Mouse (Mus musculus) neural tube, embryonic 14.5 days (tissue): ENCODE results near the gene Myh3. TPM values are rescaled to one million over a fixed set of nuclear protein-coding genes. Genes with fewer than 3 reads are reported as not detected.

Experiments used
- ATAC-seq: fragments of 200-750 bp; cut with Nextera tagmentation; 2 replicates; pipeline ENCODE4 v1.8.0; 2017; ENCODE audit warnings: low read depth, mild to moderate bottlenecking, moderate TSS enrichment, moderate library complexity
- H3K27ac ChIP-seq: fragments of 300-500 bp; sonication (generic); 2 replicates; pipeline ENCODE4 v1.5.1; 2014; ENCODE audit warnings: low read depth, mild to moderate bottlenecking, control low read depth, low read length, moderate library complexity, mixed read lengths
- H3K27me3 ChIP-seq: fragments of 300-500 bp; sonication (generic); 2 replicates; pipeline ENCODE4 v1.6.1; 2014; ENCODE audit warnings: low read length; ENCODE audit not compliant: control insufficient read depth, insufficient read depth
- H3K36me3 ChIP-seq: fragments of 300-500 bp; sonication (generic); 2 replicates; pipeline ENCODE4 v1.6.1; 2014; ENCODE audit warnings: low read length, mixed read lengths; ENCODE audit not compliant: control insufficient read depth, insufficient read depth
- H3K4me1 ChIP-seq: fragments of 300-500 bp; sonication (generic); 2 replicates; pipeline ENCODE4 v1.6.1; 2014; ENCODE audit warnings: low read length; ENCODE audit not compliant: control insufficient read depth, insufficient read depth
- H3K4me2 ChIP-seq: fragments of 300-500 bp; sonication (generic); 2 replicates; pipeline ENCODE4 v1.6.1; 2014; ENCODE audit warnings: mild to moderate bottlenecking, low read depth, low read length, control low read depth
- H3K4me3 ChIP-seq: fragments of 300-500 bp; sonication (generic); 2 replicates; pipeline ENCODE4 v1.5.1; 2014; ENCODE audit warnings: low read depth, low read length, control low read depth, mixed read lengths
- H3K9ac ChIP-seq: fragments of 300-500 bp; sonication (generic); replicated peaks from 2 replicates; pipeline ENCODE4 v1.6.1; 2014; ENCODE audit warnings: low read depth, mild to moderate bottlenecking, control low read depth, low read length, mixed read lengths
- H3K9me3 ChIP-seq: fragments of 300-500 bp; sonication (generic); 2 replicates; pipeline ENCODE4 v1.6.1; 2016; ENCODE audit warnings: low read length; ENCODE audit not compliant: control insufficient read depth
- WGBS: fragments of 180-500 bp; shearing (Covaris S2); extraction: QIAGEN DNeasy Blood & Tissue Kit; methylation state at CpG from one replicate; pipeline ENCODE4 v1.1.7; 2014; 5-methylcytosine and 5-hydroxymethylcytosine counted together
- polyA plus RNA-seq: library from polyadenylated mRNA; unstranded; fragments of >200 nt; fragmentation: Nextera tagmentation; extraction: Ambion mirVana; gene quantifications from 2 replicates; pipeline ENCODE4 v1.2.1, GENCODE M21; 2014

Gene Myh3
- 0.48 and 1.6 TPM in 2 replicates for polyA plus RNA-seq

DNA sequence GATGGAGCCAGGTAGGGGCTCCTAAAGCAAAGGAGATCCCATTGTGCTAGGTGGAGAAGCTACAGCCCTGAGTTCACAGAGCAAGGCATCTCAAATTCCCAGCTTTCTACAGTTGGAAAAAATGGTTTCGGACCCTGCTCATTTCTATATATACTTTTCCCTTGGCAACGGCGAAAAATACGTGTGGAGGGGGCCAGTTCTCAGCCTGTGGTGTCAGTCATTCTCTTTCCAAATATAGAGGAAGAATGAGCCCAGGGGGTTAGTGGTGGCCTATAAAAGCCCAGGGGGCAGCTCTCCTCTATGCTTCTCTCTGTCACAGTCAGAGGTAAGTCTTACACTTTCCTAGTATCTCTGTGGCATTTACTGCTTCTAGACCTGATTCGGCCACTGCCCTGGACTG lies at the start of gene Myh3:
Gene Myh3 (plus strand): TSS at position 301 of the 400 bp plus-strand sequence.
- no peaks in the 10 kb centered on the region for H3K4me1 ChIP-seq
- H3K27ac ChIP-seq: no peak within 1 kb of the TSS
- H3K9me3 ChIP-seq: no peaks in the 10 kb centered on the region
- H3K9ac ChIP-seq: no peak within 1 kb of the TSS
- H3K4me2 ChIP-seq: no peak within 1 kb of the TSS
- H3K4me3 ChIP-seq: no peak within 1 kb of the TSS
- no peaks in the 10 kb centered on the region for H3K36me3 ChIP-seq
- no peaks in the 10 kb centered on the region for H3K27me3 ChIP-seq
- WGBS: 82% methylated on average over 5 of the region's 5 CpGs
- no peak for ATAC-seq

DNA sequence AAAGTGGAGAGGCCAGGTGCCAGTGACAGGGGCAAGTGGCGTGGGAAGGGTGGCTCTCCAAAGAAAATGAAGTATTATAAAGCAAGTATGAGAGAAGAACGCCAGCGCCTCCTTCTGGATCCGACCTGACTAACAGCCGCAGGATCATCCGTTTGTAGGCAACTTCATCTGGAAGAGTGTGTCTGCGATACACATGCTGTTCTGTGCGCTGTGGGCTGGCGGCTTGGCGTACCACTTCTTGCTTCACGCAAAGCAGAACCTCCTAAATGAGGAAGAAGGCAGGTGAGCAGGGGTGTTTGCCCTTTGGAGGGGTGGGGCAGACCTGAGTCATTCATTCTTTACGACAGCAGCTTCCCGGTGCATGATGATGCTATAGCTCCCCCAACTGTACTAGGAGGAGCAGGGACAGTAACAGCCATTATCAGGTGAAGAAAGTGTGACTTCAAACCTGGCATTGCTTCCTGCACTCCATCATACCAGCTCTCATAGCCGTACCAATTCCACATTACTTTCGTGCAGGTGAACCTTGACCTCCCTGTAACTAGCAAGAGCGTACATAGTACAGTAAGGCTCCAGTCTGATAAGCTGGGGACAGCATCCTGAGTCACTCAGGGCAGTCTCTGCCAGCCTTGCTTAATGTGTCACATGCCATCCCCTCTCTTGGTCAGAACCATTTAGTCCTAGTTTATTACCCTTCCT lies 47.0 kb upstream of the Myh3 start:
- ATAC-seq: no peak
- 60% methylated on average over 16 of the region's 16 CpGs for WGBS

GRCm38 (mm10) chr11:67031603-67031915 lies 46.5 kb upstream of the Myh3 start:
- WGBS: 38% methylated on average over 2 of the region's 2 CpGs
- Histone ChIP-seq H3K4me1 (no peaks in the 10 kb centered on the region), H3K9ac (no peak overlapping the region), H3K36me3 (no peaks in the 10 kb centered on the region), H3K9me3 (no peaks in the 10 kb centered on the region), H3K4me3 (no peak overlapping the region), H3K27ac (no peak overlapping the region), H3K4me2 (no peak overlapping the region), H3K27me3 (no peaks in the 10 kb centered on the region)
- ATAC-seq: no peak

More for the DNA sequence above, 47.0 kb upstream of the Myh3 start:
- Histone ChIP-seq H3K9me3 (no peaks in the 10 kb centered on the region), H3K27me3 (no peaks in the 10 kb centered on the region), H3K4me1 (no peaks in the 10 kb centered on the region), H3K4me2 (no peak overlapping the region), H3K36me3 (no peaks in the 10 kb centered on the region), H3K9ac (no peak overlapping the region), H3K4me3 (no peak overlapping the region), H3K27ac (no peak overlapping the region)

DNA sequence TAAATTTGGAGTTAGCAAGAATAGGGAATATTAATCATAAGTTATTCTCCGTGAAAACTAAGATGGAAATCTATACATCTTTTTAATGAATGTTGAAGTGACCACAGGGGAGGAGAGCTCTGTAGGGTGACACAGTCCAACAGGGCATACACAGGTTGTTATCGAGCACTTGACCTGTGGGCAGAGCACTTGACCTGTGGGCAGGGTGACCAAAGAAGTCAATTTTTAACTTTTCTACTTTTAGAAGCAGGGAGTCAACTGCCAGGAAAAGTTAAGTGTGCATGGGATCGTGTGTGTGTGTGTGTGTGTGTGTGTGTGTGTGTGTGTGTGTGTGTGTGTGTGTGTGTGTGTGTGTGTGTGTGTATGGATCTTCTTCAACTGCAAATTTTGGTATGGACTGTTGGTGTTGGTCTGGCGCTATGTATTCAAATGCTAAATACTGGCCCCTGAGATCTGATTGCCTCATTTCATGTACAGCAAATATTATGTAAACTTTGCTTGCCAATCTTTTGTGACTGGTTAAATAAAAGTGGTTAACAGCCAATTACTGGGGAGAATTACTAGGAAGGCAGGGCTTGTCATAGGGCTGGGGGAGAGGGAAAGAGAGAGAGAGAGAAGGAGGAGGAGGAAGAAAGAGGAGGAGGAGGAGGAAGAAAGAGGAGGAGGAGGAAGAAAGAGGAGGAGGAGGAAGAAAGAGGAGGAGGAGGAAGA lies 43.2 kb upstream of the Myh3 start:
- Histone ChIP-seq H3K36me3 (0 out of 2 replicates have a peak, but pooled peaks cover 3% of the 10 kb centered on the region), H3K9me3 (no peaks in the 10 kb centered on the region), H3K4me1 (no peaks in the 10 kb centered on the region), H3K9ac (no peak overlapping the region), H3K27ac (no peak overlapping the region), H3K27me3 (no peaks in the 10 kb centered on the region), H3K4me2 (no peak overlapping the region), H3K4me3 (no peak overlapping the region)
- ATAC-seq: no peak
- 90% methylated on average over 4 of the region's 4 CpGs for WGBS

GRCm38 (mm10) chr11:67036229-67036628 lies 41.9 kb upstream of the Myh3 start:
- WGBS: 93% methylated on average over 6 of the region's 6 CpGs
- Histone ChIP-seq H3K36me3 (peaks cover 14% of the 10 kb centered on the region), H3K9me3 (no peaks in the 10 kb centered on the region), H3K4me1 (no peaks in the 10 kb centered on the region), H3K27me3 (no peaks in the 10 kb centered on the region), H3K4me2 (no peak overlapping the region), H3K4me3 (no peak overlapping the region), H3K9ac (no peak overlapping the region), H3K27ac (no peak overlapping the region)
- no peak for ATAC-seq

GRCm38 (mm10) chr11:67036892-67037291 lies 41.2 kb upstream of the Myh3 start:
- WGBS: 95% methylated on average over 9 of the region's 9 CpGs
- Histone ChIP-seq H3K27me3 (no peaks in the 10 kb centered on the region), H3K36me3 (peaks cover 18% of the 10 kb centered on the region)

GRCm38 (mm10) chr11:67039799-67040198 lies 38.3 kb upstream of the Myh3 start:
- WGBS: 91% methylated on average over 3 of the region's 3 CpGs
- ATAC-seq: no peak

More at GRCm38 (mm10) chr11:67036892-67037291, 41.2 kb upstream of the Myh3 start:
- Histone ChIP-seq H3K27ac (no peak overlapping the region), H3K4me3 (no peak overlapping the region), H3K9me3 (no peaks in the 10 kb centered on the region), H3K9ac (no peak overlapping the region), H3K4me2 (no peak overlapping the region), H3K4me1 (no peaks in the 10 kb centered on the region)
- no peak for ATAC-seq

DNA sequence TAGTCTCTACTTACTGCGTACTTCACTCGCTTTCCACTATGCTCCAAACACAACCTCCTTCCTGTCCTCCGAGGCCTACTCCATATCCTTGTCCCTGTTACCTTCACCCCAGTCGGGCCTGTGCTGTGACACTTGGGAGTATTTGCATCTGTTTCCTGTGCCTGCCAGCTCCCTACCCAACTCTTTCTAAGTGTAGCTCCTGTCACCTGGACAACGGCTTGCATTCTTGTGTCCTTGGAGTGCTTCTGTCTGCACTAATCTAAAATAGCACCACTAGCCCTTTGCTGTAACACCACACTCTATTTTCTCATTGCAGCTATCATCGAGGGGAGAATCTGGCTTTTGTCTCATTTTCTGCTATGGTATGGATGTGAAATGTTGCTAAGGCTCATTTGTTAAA lies 37.6 kb upstream of the Myh3 start:
- Histone ChIP-seq H3K27me3 (no peaks in the 10 kb centered on the region), H3K36me3 (peaks cover 18% of the 10 kb centered on the region), H3K9me3 (no peaks in the 10 kb centered on the region), H3K4me1 (no peaks in the 10 kb centered on the region), H3K9ac (no peak overlapping the region), H3K27ac (no peak overlapping the region), H3K4me2 (no peak overlapping the region), H3K4me3 (no peak overlapping the region)
- no peak for ATAC-seq
- 99% methylated on average over 6 of the region's 6 CpGs for WGBS

More at GRCm38 (mm10) chr11:67039799-67040198, 38.3 kb upstream of the Myh3 start:
- H3K9ac ChIP-seq: no peak overlapping the region
- peaks cover 18% of the 10 kb centered on the region for H3K36me3 ChIP-seq
- H3K27me3 ChIP-seq: no peaks in the 10 kb centered on the region
- no peak overlapping the region for H3K4me2 ChIP-seq
- no peak overlapping the region for H3K27ac ChIP-seq
- no peak overlapping the region for H3K4me3 ChIP-seq
- H3K9me3 ChIP-seq: no peaks in the 10 kb centered on the region
- H3K4me1 ChIP-seq: no peaks in the 10 kb centered on the region

- Histone ChIP-seq H3K27me3 (no peaks in the 10 kb centered on the region), H3K9me3 (no peaks in the 10 kb centered on the region), H3K36me3 (peaks cover 18% of the 10 kb centered on the region), H3K4me3 (no peak overlapping the region), H3K4me2 (no peak overlapping the region), H3K9ac (no peak overlapping the region), H3K27ac (no peak overlapping the region), H3K4me1 (no peaks in the 10 kb centered on the region)
- ATAC-seq: no peak
- 23% methylated on average over 8 of the region's 8 CpGs for WGBS
These were observed 35.1 kb upstream of the Myh3 start for GRCm38 (mm10) chr11:67043007-67043406.
